Mouse (Mus musculus): Measurements from ENCODE around the gene Paox. TPM values are rescaled to one million over a fixed set of nuclear protein-coding genes. Genes with fewer than 3 reads are reported as not detected.

Gene Paox
- polyA plus RNA-seq, 1 experiment from 2014 or later: 10.0 TPM

Other genes starting within 250 kb of the Paox start
- 8.3 and 10.0 TPM in 2 replicates for gene Kndc1, start 221.1 kb upstream of the Paox start, polyA plus RNA-seq (2015; fragmentation: Nextera tagmentation; extraction: Ambion mirVana)
- gene Utf1, start 172.0 kb upstream of the Paox start, polyA plus RNA-seq (2015; fragmentation: Nextera tagmentation; extraction: Ambion mirVana): not detected in 2 replicates
- gene 6430531B16Rik, start 137.0 kb upstream of the Paox start, polyA plus RNA-seq (2015; fragmentation: Nextera tagmentation; extraction: Ambion mirVana): 0.91 and 1.2 TPM in 2 replicates
- gene Adam8, start 123.2 kb upstream of the Paox start, polyA plus RNA-seq (2015; fragmentation: Nextera tagmentation; extraction: Ambion mirVana): 3.9 and 5.3 TPM in 2 replicates
- gene Zfp511, start 79.4 kb upstream of the Paox start, polyA plus RNA-seq (2015; fragmentation: Nextera tagmentation; extraction: Ambion mirVana): 52.5 and 54.2 TPM in 2 replicates
- gene Tubgcp2, start 79.1 kb upstream of the Paox start, polyA plus RNA-seq (2015; fragmentation: Nextera tagmentation; extraction: Ambion mirVana): 55.8 and 60.9 TPM in 2 replicates
- gene Msx3, start 66.7 kb upstream of the Paox start, polyA plus RNA-seq (2015; fragmentation: Nextera tagmentation; extraction: Ambion mirVana): 16.5 and 28.5 TPM in 2 replicates
- 104 and 105 TPM in 2 replicates for gene Caly, start 33.3 kb upstream of the Paox start, polyA plus RNA-seq (2015; fragmentation: Nextera tagmentation; extraction: Ambion mirVana)
- gene Prap1, start 22.4 kb upstream of the Paox start, polyA plus RNA-seq (2015; fragmentation: Nextera tagmentation; extraction: Ambion mirVana): not detected in 2 replicates
- gene Fuom, start 13.4 kb upstream of the Paox start, polyA plus RNA-seq (2015; fragmentation: Nextera tagmentation; extraction: Ambion mirVana): 27.9 and 30.4 TPM in 2 replicates
- 123 and 125 TPM in 2 replicates for gene Echs1, start 677 bp downstream of the Paox start, polyA plus RNA-seq (2015; fragmentation: Nextera tagmentation; extraction: Ambion mirVana)
- 28.3 and 30.6 TPM in 2 replicates for gene Mtg1, start 21.8 kb downstream of the Paox start, polyA plus RNA-seq (2015; fragmentation: Nextera tagmentation; extraction: Ambion mirVana)
- gene Sprn, start 39.1 kb downstream of the Paox start, polyA plus RNA-seq (2015; fragmentation: Nextera tagmentation; extraction: Ambion mirVana): 10.8 and 11.0 TPM in 2 replicates
- not detected in 2 replicates for gene Olfr522, start 49.0 kb downstream of the Paox start, polyA plus RNA-seq (2015; fragmentation: Nextera tagmentation; extraction: Ambion mirVana)
- gene Olfr523, start 57.4 kb downstream of the Paox start, polyA plus RNA-seq (2015; fragmentation: Nextera tagmentation; extraction: Ambion mirVana): not detected in 2 replicates
- gene Olfr524, start 90.2 kb downstream of the Paox start, polyA plus RNA-seq (2015; fragmentation: Nextera tagmentation; extraction: Ambion mirVana): not detected in 2 replicates
- gene Cd163l1, start 102.5 kb downstream of the Paox start, polyA plus RNA-seq (2015; fragmentation: Nextera tagmentation; extraction: Ambion mirVana): not detected in 2 replicates
- not detected in 2 replicates for gene 5830411N06Rik, start 131.5 kb downstream of the Paox start, polyA plus RNA-seq (2015; fragmentation: Nextera tagmentation; extraction: Ambion mirVana)
- not detected in 2 replicates for gene Olfr525, start 205.1 kb downstream of the Paox start, polyA plus RNA-seq (2015; fragmentation: Nextera tagmentation; extraction: Ambion mirVana)
- not detected in 2 replicates for gene Olfr527, start 218.2 kb downstream of the Paox start, polyA plus RNA-seq (2015; fragmentation: Nextera tagmentation; extraction: Ambion mirVana)
- not detected in 2 replicates for gene Olfr60, start 245.9 kb downstream of the Paox start, polyA plus RNA-seq (2015; fragmentation: Nextera tagmentation; extraction: Ambion mirVana)

Data from hindbrain, embryonic 13.5 days (tissue).